Mouse (Mus musculus) neural tube, embryonic 14.5 days (tissue): Measurements from ENCODE around the gene Vmn1r234. TPM values are rescaled to one million over a fixed set of nuclear protein-coding genes. Genes with fewer than 3 reads are reported as not detected.
"Not testable (repeated sequence)": the region's sequence is repeated elsewhere in the genome, so short reads cannot be mapped to it uniquely, and the experiment has no call there.

ENCODE experiments used
- ATAC-seq: fragments of 200-750 bp; cut with Nextera tagmentation; 2 replicates; pipeline ENCODE4 v1.8.0; 2017; ENCODE audit warnings: low read depth, mild to moderate bottlenecking, moderate TSS enrichment, moderate library complexity
- H3K27ac ChIP-seq: fragments of 300-500 bp; sonication (generic); 2 replicates; pipeline ENCODE4 v1.5.1; 2014; ENCODE audit warnings: low read depth, mild to moderate bottlenecking, control low read depth, low read length, moderate library complexity, mixed read lengths
- H3K27me3 ChIP-seq: fragments of 300-500 bp; sonication (generic); 2 replicates; pipeline ENCODE4 v1.6.1; 2014; ENCODE audit warnings: low read length; ENCODE audit not compliant: control insufficient read depth, insufficient read depth
- H3K36me3 ChIP-seq: fragments of 300-500 bp; sonication (generic); 2 replicates; pipeline ENCODE4 v1.6.1; 2014; ENCODE audit warnings: low read length, mixed read lengths; ENCODE audit not compliant: control insufficient read depth, insufficient read depth
- H3K4me1 ChIP-seq: fragments of 300-500 bp; sonication (generic); 2 replicates; pipeline ENCODE4 v1.6.1; 2014; ENCODE audit warnings: low read length; ENCODE audit not compliant: control insufficient read depth, insufficient read depth
- H3K4me2 ChIP-seq: fragments of 300-500 bp; sonication (generic); 2 replicates; pipeline ENCODE4 v1.6.1; 2014; ENCODE audit warnings: mild to moderate bottlenecking, low read depth, low read length, control low read depth
- H3K4me3 ChIP-seq: fragments of 300-500 bp; sonication (generic); 2 replicates; pipeline ENCODE4 v1.5.1; 2014; ENCODE audit warnings: low read depth, low read length, control low read depth, mixed read lengths
- H3K9ac ChIP-seq: fragments of 300-500 bp; sonication (generic); replicated peaks from 2 replicates; pipeline ENCODE4 v1.6.1; 2014; ENCODE audit warnings: low read depth, mild to moderate bottlenecking, control low read depth, low read length, mixed read lengths
- H3K9me3 ChIP-seq: fragments of 300-500 bp; sonication (generic); 2 replicates; pipeline ENCODE4 v1.6.1; 2016; ENCODE audit warnings: low read length; ENCODE audit not compliant: control insufficient read depth
- WGBS: fragments of 180-500 bp; shearing (Covaris S2); extraction: QIAGEN DNeasy Blood & Tissue Kit; methylation state at CpG from one replicate; pipeline ENCODE4 v1.1.7; 2014; 5-methylcytosine and 5-hydroxymethylcytosine counted together
- microRNA-seq: library from miRNA; unstranded; fragments of <30 nt; microRNA quantifications from one replicate; pipeline ENCODE4, GENCODE M21; 2016
- polyA plus RNA-seq: library from polyadenylated mRNA; unstranded; fragments of >200 nt; fragmentation: Nextera tagmentation; extraction: Ambion mirVana; gene quantifications from 2 replicates; pipeline ENCODE4 v1.2.1, GENCODE M21; 2014

Vmn1r234 gene
- not detected in 2 replicates for polyA plus RNA-seq

GRCm38 (mm10) chr17:21225787-21226186 is at the start of gene Vmn1r234:
Vmn1r234 (plus strand) TSS chr17:21226087.
- no peak within 1 kb of the TSS for H3K27ac ChIP-seq
- ATAC-seq: no peak
- WGBS: 89% methylated on average over 1 of the region's 1 CpGs
- H3K9ac ChIP-seq: no peak within 1 kb of the TSS
- H3K9me3 ChIP-seq: no peaks in the 10 kb centered on the region
- H3K36me3 ChIP-seq: no peaks in the 10 kb centered on the region
- H3K27me3 ChIP-seq: no peaks in the 10 kb centered on the region
- no peak within 1 kb of the TSS for H3K4me2 ChIP-seq
- H3K4me3 ChIP-seq: no peak within 1 kb of the TSS
- no peaks in the 10 kb centered on the region for H3K4me1 ChIP-seq

DNA sequence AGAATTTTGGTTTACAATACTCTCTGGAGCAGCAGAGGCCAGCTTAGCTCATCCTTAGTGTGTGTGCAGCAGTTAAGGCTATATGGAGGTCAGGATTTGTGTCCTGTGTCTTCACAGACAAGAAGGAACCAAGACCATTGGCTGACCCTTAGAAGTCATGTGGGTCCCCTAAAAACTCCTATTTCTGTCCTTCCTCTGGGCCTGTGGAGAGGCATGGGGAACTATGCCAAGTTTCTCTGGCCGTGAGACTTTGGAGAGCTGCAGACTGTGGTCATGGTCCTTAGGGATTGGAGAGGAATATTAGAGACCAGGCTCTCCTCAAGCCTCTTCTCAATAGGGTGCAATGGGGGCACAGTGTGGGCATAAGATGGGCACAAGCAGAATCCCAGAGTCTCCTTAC is 14.8 kb upstream of the Vmn1r234 start:
- ATAC-seq, H3K9ac ChIP-seq, H3K27me3 ChIP-seq, H3K4me1 ChIP-seq, H3K27ac ChIP-seq, H3K9me3 ChIP-seq, H3K36me3 ChIP-seq, H3K4me3 ChIP-seq, H3K4me2 ChIP-seq: not testable (repeated sequence)
- 93% methylated on average over 1 of the region's 1 CpGs for WGBS

DNA sequence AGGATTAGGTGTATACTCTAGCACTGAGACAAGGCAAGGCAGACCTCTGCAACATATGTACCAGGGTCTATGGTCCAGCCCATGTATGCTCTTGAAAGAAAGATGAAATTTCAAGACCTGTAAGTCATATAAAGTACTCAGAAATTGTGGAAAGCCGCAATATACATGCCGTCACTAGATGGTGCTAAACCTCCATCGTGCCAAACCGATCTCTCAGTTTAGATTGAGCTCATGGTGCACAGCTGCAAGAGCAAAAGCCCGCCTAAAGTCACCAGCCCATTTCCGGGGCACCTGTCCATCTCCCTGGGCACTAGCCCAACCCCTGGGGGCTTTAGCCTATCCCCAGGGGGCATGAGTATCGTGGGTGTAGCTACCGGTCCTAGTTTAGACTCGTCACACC is 5.8 kb downstream of the Vmn1r234 start:
- Histone ChIP-seq H3K36me3 (no peaks in the 10 kb centered on the region), H3K9ac (no peak overlapping the region), H3K4me3 (no peak overlapping the region), H3K27ac (no peak overlapping the region), H3K27me3 (no peaks in the 10 kb centered on the region), H3K9me3 (no peaks in the 10 kb centered on the region), H3K4me2 (no peak overlapping the region), H3K4me1 (no peaks in the 10 kb centered on the region)
- 27% methylated on average over 9 of the region's 9 CpGs for WGBS
- no peak for ATAC-seq

DNA sequence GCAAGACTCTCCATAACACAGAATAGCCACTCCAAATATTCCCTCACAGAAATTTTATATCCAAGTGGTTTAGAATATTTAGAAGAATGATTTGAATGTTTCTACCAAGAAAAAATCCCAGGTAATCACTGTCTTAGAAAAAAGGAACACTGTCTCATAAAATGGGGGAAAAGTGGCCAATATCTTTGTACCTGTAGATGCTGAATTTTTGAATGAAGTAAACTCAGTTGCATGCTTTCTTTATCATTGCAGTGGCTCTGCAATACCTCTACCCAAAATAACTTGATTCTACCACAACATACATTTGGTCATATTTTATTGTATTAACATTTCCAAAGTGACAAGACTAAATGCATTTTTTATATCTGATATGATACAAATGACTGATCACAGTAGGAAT is 30.2 kb downstream of the Vmn1r234 start, which contains the start of gene Vmn1r235:
Gene Vmn1r235 (plus strand): TSS at position 301 of the 400 bp plus-strand sequence.
- Histone ChIP-seq H3K9me3 (no peaks in the 10 kb centered on the region), H3K4me3 (no peak within 1 kb of the TSS), H3K9ac (no peak within 1 kb of the TSS), H3K27ac (no peak within 1 kb of the TSS), H3K4me1 (no peaks in the 10 kb centered on the region), H3K4me2 (no peak within 1 kb of the TSS), H3K36me3 (no peaks in the 10 kb centered on the region), H3K27me3 (no peaks in the 10 kb centered on the region)
- ATAC-seq: no peak

DNA sequence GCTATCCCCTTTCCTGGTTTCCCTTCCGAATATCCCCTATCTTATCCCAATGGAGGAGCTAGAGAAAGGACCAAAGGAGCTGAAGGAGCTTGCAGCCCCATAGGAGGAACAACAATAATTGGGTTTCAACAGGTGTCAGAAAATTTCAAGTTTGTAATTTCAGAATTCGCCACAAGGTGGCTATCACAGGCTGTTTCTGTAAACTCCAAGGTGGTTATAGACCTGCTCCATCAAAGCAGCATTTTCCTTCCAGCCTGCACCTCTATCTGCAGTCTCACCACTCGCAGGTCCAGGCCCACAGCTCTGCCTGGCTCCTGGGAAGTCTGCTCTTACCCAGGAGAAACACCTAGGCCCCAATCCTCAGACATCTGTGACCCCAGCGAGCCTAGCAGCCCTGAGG is 46.2 kb downstream of the Vmn1r234 start:
- H3K4me2 ChIP-seq: no peak overlapping the region
- H3K4me1 ChIP-seq: no peaks in the 10 kb centered on the region
- WGBS: 14% methylated on average over 4 of the region's 4 CpGs
- H3K27ac ChIP-seq: no peak overlapping the region
- H3K36me3 ChIP-seq: no peaks in the 10 kb centered on the region
- H3K4me3 ChIP-seq: no peak overlapping the region
- no peaks in the 10 kb centered on the region for H3K9me3 ChIP-seq
- no peaks in the 10 kb centered on the region for H3K27me3 ChIP-seq
- ATAC-seq: peak; percentile 44; the same call in 1 of the 2 replicates
- H3K9ac ChIP-seq: no peak overlapping the region

GRCm38 (mm10) chr17:21282642-21283041 is 56.8 kb downstream of the Vmn1r234 start, which contains the start of gene Vmn1r236:
Vmn1r236 (plus strand) TSS chr17:21282942.
- no peaks in the 10 kb centered on the region for H3K36me3 ChIP-seq
- no peaks in the 10 kb centered on the region for H3K27me3 ChIP-seq
- H3K4me3 ChIP-seq: no peak within 1 kb of the TSS
- no peak within 1 kb of the TSS for H3K9ac ChIP-seq
- H3K9me3 ChIP-seq: no peaks in the 10 kb centered on the region
- WGBS: 85% methylated on average over 3 of the region's 3 CpGs
- no peak for ATAC-seq
- no peaks in the 10 kb centered on the region for H3K4me1 ChIP-seq
- no peak within 1 kb of the TSS for H3K4me2 ChIP-seq
- no peak within 1 kb of the TSS for H3K27ac ChIP-seq

DNA sequence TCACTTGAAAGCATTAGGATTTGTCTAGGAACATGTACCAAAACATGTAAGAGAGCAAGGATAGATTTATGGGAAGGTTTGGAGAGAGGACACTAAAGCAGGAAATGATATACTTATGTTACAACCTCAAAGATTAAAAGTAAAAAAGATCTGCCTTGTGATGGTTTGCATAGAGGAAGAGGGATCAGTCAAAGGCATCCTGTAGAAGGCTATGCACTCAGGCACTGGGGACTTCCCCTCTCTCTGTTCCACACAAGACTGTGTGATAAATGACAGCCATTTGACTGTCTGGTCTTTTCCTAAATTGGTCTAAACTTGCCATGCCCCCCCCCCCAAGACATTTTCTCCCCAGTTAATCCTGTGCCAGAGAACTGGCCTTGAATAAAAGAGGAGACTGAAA is 58.5 kb downstream of the Vmn1r234 start:
- no peak overlapping the region for H3K9ac ChIP-seq
- no peaks in the 10 kb centered on the region for H3K27me3 ChIP-seq
- H3K9me3 ChIP-seq: no peaks in the 10 kb centered on the region
- no peak overlapping the region for H3K27ac ChIP-seq
- no peaks in the 10 kb centered on the region for H3K4me1 ChIP-seq
- no peak for ATAC-seq
- no peaks in the 10 kb centered on the region for H3K36me3 ChIP-seq
- no peak overlapping the region for H3K4me2 ChIP-seq
- H3K4me3 ChIP-seq: no peak overlapping the region

Small RNA genes within 50 kb of the gene (microRNA-seq; reads per million reads assigned to microRNA genes)
- not detected for gene Gm26384

Other genes starting within 250 kb of the Vmn1r234 start
- gene Vmn1r233, start 229.6 kb upstream of the Vmn1r234 start, polyA plus RNA-seq: not detected in 2 replicates
- gene Zfp160, start 217.2 kb upstream of the Vmn1r234 start, polyA plus RNA-seq: 21.5 and 22.2 TPM in 2 replicates
- not detected in 2 replicates for gene Vmn1r235, start 30.3 kb downstream of the Vmn1r234 start, polyA plus RNA-seq
- not detected in 2 replicates for gene Vmn1r236, start 56.9 kb downstream of the Vmn1r234 start, polyA plus RNA-seq
- not detected in 2 replicates for gene Vmn1r237, start 85.8 kb downstream of the Vmn1r234 start, polyA plus RNA-seq
- gene Zfp677, start 157.7 kb downstream of the Vmn1r234 start, polyA plus RNA-seq: 5.6 and 6.8 TPM in 2 replicates
- 5.2 and 7.6 TPM in 2 replicates for gene Zfp54, start 197.1 kb downstream of the Vmn1r234 start, polyA plus RNA-seq
- 12.8 and 15.8 TPM in 2 replicates for gene Zfp51, start 224.3 kb downstream of the Vmn1r234 start, polyA plus RNA-seq